ENCODE assay signal across 8 mouse cellular contexts in the genomic region with DNA sequence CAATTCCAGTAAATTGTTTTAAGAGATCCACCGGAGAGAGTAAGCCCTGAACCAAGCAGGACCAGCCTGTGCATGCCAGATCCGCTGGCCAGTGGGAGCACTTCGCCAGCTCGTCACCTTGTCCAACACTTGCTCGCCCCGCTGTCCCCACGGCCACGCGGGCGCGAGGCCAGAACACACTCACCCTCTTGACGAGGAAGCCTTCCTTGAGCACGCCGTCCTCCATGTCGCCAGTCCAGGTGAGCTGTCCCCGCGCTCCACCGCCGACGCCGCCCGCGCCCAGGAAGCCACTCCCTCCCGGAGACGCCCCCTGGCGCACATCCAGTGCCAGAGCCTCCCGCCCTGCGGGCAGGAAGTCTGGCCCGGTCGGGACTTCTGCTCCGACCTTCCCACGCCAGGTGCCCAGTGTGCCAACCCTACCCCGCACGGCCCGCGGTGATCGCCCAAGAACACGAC. TPM values are rescaled to one million over a fixed set of nuclear protein-coding genes. Genes with fewer than 3 reads are reported as not detected.
DNase-seq lines count a peak whose midpoint lies in the region; ATAC-seq and TF ChIP-seq lines count a peak whose summit lies in the region.

Plek2 (minus strand) TSS at position 258 of the 456 bp plus-strand sequence.

- no peak for TF ChIP-seq POLR2A in embryonic fibroblast, embryonic 13.5 days (IDR thresholded peaks at IDR 0.05; ENCODE audit: low read depth, low read length)

- peak within 1 kb of the TSS; percentile 14 for H3K4me3 ChIP-seq in embryonic fibroblast, embryonic 13.5 days (ENCODE audit: insufficient read depth, low read length)
- H3K4me3 ChIP-seq in hindbrain, embryonic 10.5 days: peak within 1 kb of the TSS; percentile 54
- peak within 1 kb of the TSS; percentile 51 for H3K4me3 ChIP-seq in limb, embryonic 13.5 days
- peak within 1 kb of the TSS; percentile 43 for H3K4me3 ChIP-seq in midbrain, embryonic 13.5 days (replicated peaks)

- peak within 1 kb of the TSS; percentile 67 for H3K9ac ChIP-seq in limb, embryonic 13.5 days
- H3K9ac ChIP-seq in midbrain, embryonic 13.5 days (replicated peaks): peak within 1 kb of the TSS; percentile 62

- no peaks in the 10 kb centered on the region for H3K9me3 ChIP-seq in hindbrain, embryonic 10.5 days
- no peaks in the 10 kb centered on the region for H3K9me3 ChIP-seq in limb, embryonic 13.5 days
- no peaks in the 10 kb centered on the region; the same call in 1 of the 2 replicates for H3K9me3 ChIP-seq in midbrain, embryonic 13.5 days

- 2% methylated on average over 38 of the region's 38 CpGs for WGBS in hindbrain, embryonic 10.5 days
- under 1% methylated on average over 38 of the region's 38 CpGs for WGBS in limb, embryonic 13.5 days
- 1% methylated on average over 38 of the region's 38 CpGs for WGBS in midbrain, embryonic 13.5 days

- peak; percentile 27 to 34 for DNase-seq in CD8-positive naive resting alpha-beta T cell, adult 2 months (ENCODE audit: low read depth in 2 of 2, low spot score in 2 of 2)
- DNase-seq in adrenal gland, postnatal 4 days (ENCODE audit: low spot score in 2 of 2): peak; percentile 43 to 56
- peak; percentile 57 for DNase-seq in hindbrain, embryonic 10.5 days (ENCODE audit: low spot score)
- peak; percentile 46 for DNase-seq in splenic B cell, adult 2 months (ENCODE audit: low read depth, low spot score)
- no peak for DNase-seq in frontal cortex, postnatal 25 days (ENCODE audit: low spot score in 2 of 2)

- TF ChIP-seq CTCF in embryonic fibroblast, embryonic 13.5 days (IDR thresholded peaks at IDR 0.05; ENCODE audit: borderline replicate concordance, insufficient read depth, low read length): no peak

- H3K27me3 ChIP-seq in hindbrain, embryonic 10.5 days (ENCODE audit: insufficient read depth, poor library complexity, severe bottlenecking): peaks cover 66% of the 10 kb centered on the region
- H3K27me3 ChIP-seq in limb, embryonic 13.5 days: peaks cover 60% of the 10 kb centered on the region
- peaks cover 63% of the 10 kb centered on the region for H3K27me3 ChIP-seq in midbrain, embryonic 13.5 days
- H3K27me3 ChIP-seq in splenic B cell, adult 2 months (ENCODE audit: control insufficient read depth, insufficient read depth, low read length, poor library complexity, severe bottlenecking): no peaks in the 10 kb centered on the region; the same call in 1 of the 2 replicates

- peak; percentile 41 for ATAC-seq in limb, embryonic 13.5 days (ENCODE audit: low FRiP score, low read depth)
- peak; percentile 63 for ATAC-seq in midbrain, embryonic 13.5 days

- no peak within 1 kb of the TSS for H3K27ac ChIP-seq in embryonic fibroblast, embryonic 13.5 days (ENCODE audit: insufficient read depth, low read length)
- peak within 1 kb of the TSS; percentile 66 for H3K27ac ChIP-seq in hindbrain, embryonic 10.5 days
- no peak within 1 kb of the TSS for H3K27ac ChIP-seq in limb, embryonic 13.5 days
- no peak within 1 kb of the TSS for H3K27ac ChIP-seq in midbrain, embryonic 13.5 days

- peak within 1 kb of the TSS; percentile 91 for H3K4me2 ChIP-seq in limb, embryonic 13.5 days (replicated peaks)
- peak within 1 kb of the TSS; percentile 72 for H3K4me2 ChIP-seq in midbrain, embryonic 13.5 days (replicated peaks)

- peaks cover 6% of the 10 kb centered on the region for H3K4me1 ChIP-seq in embryonic fibroblast, embryonic 13.5 days (ENCODE audit: control insufficient read depth, insufficient read depth, low read length)
- peaks cover 15% of the 10 kb centered on the region for H3K4me1 ChIP-seq in hindbrain, embryonic 10.5 days (replicated peaks)
- peaks cover 18% of the 10 kb centered on the region for H3K4me1 ChIP-seq in limb, embryonic 13.5 days
- peaks cover 19% of the 10 kb centered on the region for H3K4me1 ChIP-seq in midbrain, embryonic 13.5 days (replicated peaks)

- H3K36me3 ChIP-seq in hindbrain, embryonic 10.5 days: no peaks in the 10 kb centered on the region
- H3K36me3 ChIP-seq in limb, embryonic 13.5 days: no peaks in the 10 kb centered on the region
- no peaks in the 10 kb centered on the region for H3K36me3 ChIP-seq in midbrain, embryonic 13.5 days
- no peaks in the 10 kb centered on the region for H3K36me3 ChIP-seq in splenic B cell, adult 2 months (ENCODE audit: control insufficient read depth, insufficient read depth, low read length, poor library complexity, severe bottlenecking)

RNA-seq across cellular contexts. Expression of gene Plek2, which starts in this region (rescaled TPM):
- total RNA-seq in adrenal gland, postnatal 4 days (2021): 1 to 10 TPM; 1.5 to 2.9 TPM
- 0.52 TPM in 1 of 2 replicates, not detected in the other for polyA plus RNA-seq in embryonic fibroblast, embryonic 13.5 days (2011; ENCODE audit: insufficient read length, low read depth, missing spikeins)
- 1.9 and 2.6 TPM in 2 replicates for polyA plus RNA-seq in hindbrain, embryonic 10.5 days (2016; fragmentation: Nextera tagmentation; extraction: Ambion mirVana)
- 2.8 TPM in 2 replicates for polyA plus RNA-seq in limb, embryonic 13.5 days (2015; fragmentation: Nextera tagmentation; extraction: Ambion mirVana)
- polyA plus RNA-seq in midbrain, embryonic 13.5 days (2015; fragmentation: Nextera tagmentation; extraction: Ambion mirVana): 1.0 and 1.2 TPM in 2 replicates

Comparison
In these comparisons a context has a peak if more than half of its experiments do, and no peak if none do; other contexts are left out.
1. DNase-seq: peak in CD8-positive naive resting alpha-beta T cell, adult 2 months (2 of 2), adrenal gland, postnatal 4 days (2 of 2), hindbrain, embryonic 10.5 days (single experiment) and splenic B cell, adult 2 months (single experiment); none in frontal cortex, postnatal 25 days (0 of 2).
2. Peak in every context shown above with its lines, with median percentiles within 50 percentile points of each other: H3K4me3 ChIP-seq.